Mouse (Mus musculus) liver, embryonic 16.5 days (tissue): Measurements from ENCODE around the gene Prss8. TPM values are rescaled to one million over a fixed set of nuclear protein-coding genes. Genes with fewer than 3 reads are reported as not detected.

Experiments used
- ATAC-seq: fragments of 200-750 bp; cut with Nextera tagmentation; 2 replicates; pipeline ENCODE4 v1.8.0; 2017; ENCODE audit warnings: low read depth, mild to moderate bottlenecking, moderate number of reproducible peaks, moderate library complexity
- H3K27ac ChIP-seq: fragments of 300-500 bp; sonication (generic); 2 replicates; pipeline ENCODE4 v1.5.1; 2014; ENCODE audit warnings: mild to moderate bottlenecking, low read length
- H3K27me3 ChIP-seq: fragments of 300-500 bp; sonication (generic); 2 replicates; pipeline ENCODE4 v1.6.1; 2014; ENCODE audit warnings: low read depth, low read length, mixed read lengths; ENCODE audit not compliant: control insufficient read depth, insufficient read depth
- H3K36me3 ChIP-seq: fragments of 300-500 bp; sonication (generic); 2 replicates; pipeline ENCODE4 v1.6.1; 2014; ENCODE audit warnings: mild to moderate bottlenecking; ENCODE audit not compliant: control insufficient read depth, insufficient read depth
- H3K4me1 ChIP-seq: fragments of 300-500 bp; sonication (generic); 2 replicates; pipeline ENCODE4 v1.6.1; 2014; ENCODE audit warnings: low read depth, low read length, mixed read lengths; ENCODE audit not compliant: control insufficient read depth
- H3K4me2 ChIP-seq: fragments of 300-500 bp; sonication (generic); 2 replicates; pipeline ENCODE4 v1.6.1; 2014; ENCODE audit warnings: low read depth, low read length, mixed read lengths
- H3K4me3 ChIP-seq: fragments of 300-500 bp; sonication (generic); 2 replicates; pipeline ENCODE4 v1.5.1; 2014; ENCODE audit warnings: low read depth, mild to moderate bottlenecking, low read length
- H3K9ac ChIP-seq: fragments of 300-500 bp; sonication (generic); 2 replicates; pipeline ENCODE4 v1.6.1; 2014; ENCODE audit warnings: low read depth, low read length
- H3K9me3 ChIP-seq: fragments of 300-500 bp; sonication (generic); replicated peaks from 2 replicates; pipeline ENCODE4 v1.6.1; 2016; ENCODE audit warnings: low read length; ENCODE audit not compliant: control insufficient read depth
- WGBS: fragments of 180-500 bp; shearing (Covaris S2); extraction: QIAGEN DNeasy Blood & Tissue Kit; methylation state at CpG from one replicate; pipeline ENCODE4 v1.1.7; 2014; ENCODE audit not compliant: insufficient replicate concordance; 5-methylcytosine and 5-hydroxymethylcytosine counted together
- polyA plus RNA-seq: library from polyadenylated mRNA; unstranded; fragments of >200 nt; fragmentation: Nextera tagmentation; extraction: Ambion mirVana; gene quantifications from 2 replicates; pipeline ENCODE4 v1.2.1, GENCODE M21; 2015

Gene Prss8
- polyA plus RNA-seq, 1 experiment from 2014 or later = 18.5 TPM

- no peak for ATAC-seq
- no peak overlapping the region for H3K4me2 ChIP-seq
- H3K9me3 ChIP-seq = no peaks in the 10 kb centered on the region
- H3K27ac ChIP-seq = no peak overlapping the region
- peaks cover 4% of the 10 kb centered on the region for H3K4me1 ChIP-seq
- no peaks in the 10 kb centered on the region for H3K27me3 ChIP-seq
- no peak overlapping the region for H3K9ac ChIP-seq
- no peak overlapping the region for H3K4me3 ChIP-seq
- H3K36me3 ChIP-seq = peaks cover 14% of the 10 kb centered on the region
- WGBS = 37% methylated on average over 3 of the region's 3 CpGs
Observed at GRCm38 (mm10) chr7:127888821-127889220, 41.1 kb downstream of the Prss8 start.

- 74% methylated on average over 3 of the region's 3 CpGs for WGBS
- Histone ChIP-seq H3K4me1 (peaks cover 4% of the 10 kb centered on the region), H3K4me3 (no peak overlapping the region), H3K27ac (no peak overlapping the region), H3K9me3 (no peaks in the 10 kb centered on the region), H3K27me3 (no peaks in the 10 kb centered on the region), H3K9ac (no peak overlapping the region), H3K36me3 (peaks cover 24% of the 10 kb centered on the region), H3K4me2 (no peak overlapping the region)
- no peak for ATAC-seq
Observed at GRCm38 (mm10) chr7:127887781-127888180, 42.1 kb downstream of the Prss8 start.

- H3K4me3 ChIP-seq = no peak overlapping the region
- H3K4me2 ChIP-seq = no peak overlapping the region
- no peaks in the 10 kb centered on the region for H3K27me3 ChIP-seq
- H3K36me3 ChIP-seq = peaks cover 30% of the 10 kb centered on the region
- ATAC-seq = no peak
- peaks cover 4% of the 10 kb centered on the region for H3K4me1 ChIP-seq
- H3K9me3 ChIP-seq = no peaks in the 10 kb centered on the region
- WGBS = 88% methylated on average over 8 of the region's 8 CpGs
- H3K27ac ChIP-seq = no peak overlapping the region
- H3K9ac ChIP-seq = no peak overlapping the region
Observed at GRCm38 (mm10) chr7:127887191-127887590, 42.7 kb downstream of the Prss8 start.

- Histone ChIP-seq H3K4me1 (peaks cover 4% of the 10 kb centered on the region), H3K27ac (no peak overlapping the region), H3K9me3 (peaks cover 3% of the 10 kb centered on the region; the same call in 1 of the 2 replicates), H3K4me3 (no peak overlapping the region), H3K36me3 (peaks cover 36% of the 10 kb centered on the region), H3K27me3 (no peaks in the 10 kb centered on the region), H3K4me2 (no peak overlapping the region), H3K9ac (0 out of 2 replicates have a peak overlapping the region, but pooled peaks have one; percentile 8)
- 88% methylated on average over 6 of the region's 6 CpGs for WGBS
- no peak for ATAC-seq
Observed at GRCm38 (mm10) chr7:127886551-127886950, 43.4 kb downstream of the Prss8 start.

- no peak overlapping the region for H3K27ac ChIP-seq
- ATAC-seq = no peak
- H3K4me3 ChIP-seq = no peak overlapping the region
- H3K9me3 ChIP-seq = peaks cover 3% of the 10 kb centered on the region
- no peaks in the 10 kb centered on the region for H3K27me3 ChIP-seq
- H3K9ac ChIP-seq = no peak overlapping the region
- H3K4me1 ChIP-seq = peaks cover 4% of the 10 kb centered on the region
- H3K36me3 ChIP-seq = peaks cover 42% of the 10 kb centered on the region
- H3K4me2 ChIP-seq = no peak overlapping the region
- WGBS = 46% methylated on average over 6 of the region's 6 CpGs
Observed at GRCm38 (mm10) chr7:127885951-127886350, 44.0 kb downstream of the Prss8 start.

- Histone ChIP-seq H3K27me3 (no peaks in the 10 kb centered on the region), H3K4me3 (no peak overlapping the region), H3K9ac (no peak overlapping the region), H3K36me3 (peaks cover 62% of the 10 kb centered on the region), H3K4me1 (peaks cover 8% of the 10 kb centered on the region), H3K9me3 (peaks cover 26% of the 10 kb centered on the region), H3K4me2 (no peak overlapping the region), H3K27ac (no peak overlapping the region)
- ATAC-seq = no peak
- WGBS = 90% methylated on average over 12 of the region's 12 CpGs
Observed at GRCm38 (mm10) chr7:127880431-127880830, 49.5 kb downstream of the Prss8 start.

- 91% methylated on average over 9 of the region's 9 CpGs for WGBS
- H3K36me3 ChIP-seq = peaks cover 57% of the 10 kb centered on the region
Observed at GRCm38 (mm10) chr7:127879301-127879700, 50.6 kb downstream of the Prss8 start.

GRCm38 (mm10) chr7:127876467-127877348, 53.2 kb downstream of the Prss8 start, which contains the start of gene Zfp668:
TSS of gene Zfp668 (minus strand) at chr7:127876828.
- Histone ChIP-seq H3K36me3 (peaks cover 36% of the 10 kb centered on the region), H3K27ac (peak within 1 kb of the TSS; percentile 96), H3K4me2 (peak within 1 kb of the TSS; percentile 88), H3K9ac (peak within 1 kb of the TSS; percentile 96), H3K9me3 (peaks cover 24% of the 10 kb centered on the region), H3K4me3 (peak within 1 kb of the TSS; percentile 92), H3K27me3 (no peaks in the 10 kb centered on the region), H3K4me1 (peaks cover 23% of the 10 kb centered on the region)
- under 1% methylated on average over 60 of the region's 60 CpGs for WGBS
- peak; percentile 74 for ATAC-seq

More at GRCm38 (mm10) chr7:127879301-127879700, 50.6 kb downstream of the Prss8 start:
- Histone ChIP-seq H3K9ac (no peak overlapping the region), H3K4me2 (no peak overlapping the region), H3K27ac (no peak overlapping the region), H3K9me3 (peaks cover 26% of the 10 kb centered on the region), H3K4me3 (no peak overlapping the region), H3K27me3 (no peaks in the 10 kb centered on the region), H3K4me1 (peaks cover 17% of the 10 kb centered on the region)
- no peak for ATAC-seq

GRCm38 (mm10) chr7:127876041-127876466, 53.9 kb downstream of the Prss8 start, which contains the start of gene Zfp646:
TSS of gene Zfp646 (plus strand) at chr7:127876221.
- peaks cover 29% of the 10 kb centered on the region for H3K36me3 ChIP-seq
- peaks cover 23% of the 10 kb centered on the region for H3K9me3 ChIP-seq
- under 1% methylated on average over 41 of the region's 41 CpGs for WGBS
- H3K9ac ChIP-seq = peak within 1 kb of the TSS; percentile 96
- peak within 1 kb of the TSS; percentile 88 for H3K4me2 ChIP-seq
- ATAC-seq = peak; percentile 85
- H3K27me3 ChIP-seq = no peaks in the 10 kb centered on the region
- peaks cover 23% of the 10 kb centered on the region for H3K4me1 ChIP-seq
- peak within 1 kb of the TSS; percentile 92 for H3K4me3 ChIP-seq
- peak within 1 kb of the TSS; percentile 96 for H3K27ac ChIP-seq
